ENCODE assay signal across 8 mouse cellular contexts in genomic region chr11:101248258-101248994, GRCm38 (mm10). TPM values are rescaled to one million over a fixed set of nuclear protein-coding genes. Genes with fewer than 3 reads are reported as not detected.
DNase-seq lines count a peak whose midpoint lies in the region; ATAC-seq lines count a peak whose summit lies in the region.

No protein-coding gene starts in this region.

- H3K9ac ChIP-seq in embryonic facial prominence, embryonic 13.5 days = no peak overlapping the region
- H3K9ac ChIP-seq in stomach, embryonic 14.5 days (replicated peaks; ENCODE audit: low read depth, low read length) = no peak overlapping the region

- peaks cover 23% of the 10 kb centered on the region for H3K27me3 ChIP-seq in embryonic facial prominence, embryonic 13.5 days
- no peaks in the 10 kb centered on the region for H3K27me3 ChIP-seq in stomach, embryonic 14.5 days (ENCODE audit: control insufficient read depth, insufficient read depth, low read length)

- H3K27ac ChIP-seq in embryonic facial prominence, embryonic 13.5 days = no peak overlapping the region
- H3K27ac ChIP-seq in stomach, embryonic 14.5 days (ENCODE audit: low read length) = no peak overlapping the region; the same call in 1 of the 2 replicates

- WGBS in embryonic facial prominence, embryonic 13.5 days = 31% methylated on average over 14 of the region's 14 CpGs
- WGBS in stomach, embryonic 14.5 days = 36% methylated on average over 14 of the region's 14 CpGs

- H3K4me2 ChIP-seq in embryonic facial prominence, embryonic 13.5 days = peak overlapping the region; percentile 97
- H3K4me2 ChIP-seq in stomach, embryonic 14.5 days (replicated peaks; ENCODE audit: low read depth, low read length) = peak overlapping the region; percentile 7; the same call in 1 of the 2 replicates

- H3K4me1 ChIP-seq in embryonic facial prominence, embryonic 13.5 days = peaks cover 39% of the 10 kb centered on the region
- peaks cover 15% of the 10 kb centered on the region; the same call in 1 of the 2 replicates for H3K4me1 ChIP-seq in stomach, embryonic 14.5 days (ENCODE audit: control insufficient read depth, insufficient read depth, low read length)

- no peak for ATAC-seq in embryonic facial prominence, embryonic 13.5 days (ENCODE audit: insufficient number of reproducible peaks, insufficient read depth, low FRiP score, low TSS enrichment, low read depth)
- ATAC-seq in stomach, embryonic 14.5 days (ENCODE audit: insufficient number of reproducible peaks, insufficient read depth, low FRiP score, low read depth) = no peak

- H3K4me3 ChIP-seq in embryonic facial prominence, embryonic 13.5 days = no peak overlapping the region
- no peak overlapping the region for H3K4me3 ChIP-seq in stomach, embryonic 14.5 days (ENCODE audit: low read depth, low read length)

- no peaks in the 10 kb centered on the region for H3K36me3 ChIP-seq in embryonic facial prominence, embryonic 13.5 days
- H3K36me3 ChIP-seq in stomach, embryonic 14.5 days (ENCODE audit: control insufficient read depth, insufficient read depth, low read length) = no peaks in the 10 kb centered on the region

- no peaks in the 10 kb centered on the region for H3K9me3 ChIP-seq in embryonic facial prominence, embryonic 13.5 days
- H3K9me3 ChIP-seq in stomach, embryonic 14.5 days (ENCODE audit: control insufficient read depth, low read depth, low read length) = no peaks in the 10 kb centered on the region

- peak; percentile 46 for DNase-seq in cerebellum, adult 11 months
- DNase-seq in cerebellum, adult 11-12 months = no peak
- DNase-seq in adipocyte (ENCODE audit: low spot score) = peak; percentile 69
- peak; percentile 75 for DNase-seq in heart, postnatal 4 days
- peak; percentile 78 for DNase-seq in layer of hippocampus, adult 9-10 months (ENCODE audit: low spot score)
- peak; percentile 80 for DNase-seq in lung, postnatal 25 days (ENCODE audit: low spot score)

RNA-seq across cellular contexts. Expression of gene Ramp2, which starts 2.6 kb away (rescaled TPM):
- 84.9 and 92.3 TPM in 2 replicates for polyA plus RNA-seq in embryonic facial prominence, embryonic 13.5 days (2015; fragmentation: Nextera tagmentation; extraction: Ambion mirVana)
- 100 to 1,000 TPM; 122 to 134 TPM for total RNA-seq in heart, postnatal 4 days (2021)
- polyA plus RNA-seq in stomach, embryonic 14.5 days (2014; fragmentation: Nextera tagmentation; extraction: Ambion mirVana) = 123 and 128 TPM in 2 replicates

RNA-seq across cellular contexts. Expression of gene Vps25, which starts 5.1 kb away (rescaled TPM):
- 106 and 118 TPM in 2 replicates for polyA plus RNA-seq in embryonic facial prominence, embryonic 13.5 days (2015; fragmentation: Nextera tagmentation; extraction: Ambion mirVana)
- total RNA-seq in heart, postnatal 4 days (2021) = 10 to 100 TPM; 87.6 to 88.7 TPM
- polyA plus RNA-seq in stomach, embryonic 14.5 days (2014; fragmentation: Nextera tagmentation; extraction: Ambion mirVana) = 153 and 154 TPM in 2 replicates

RNA-seq across cellular contexts. Expression of gene Wnk4, which starts 11.9 kb away (rescaled TPM):
- 9.8 and 10.9 TPM in 2 replicates for polyA plus RNA-seq in embryonic facial prominence, embryonic 13.5 days (2015; fragmentation: Nextera tagmentation; extraction: Ambion mirVana)
- 1 to 10 TPM; 4.5 to 7.2 TPM for total RNA-seq in heart, postnatal 4 days (2021)
- polyA plus RNA-seq in stomach, embryonic 14.5 days (2014; fragmentation: Nextera tagmentation; extraction: Ambion mirVana) = 21.9 and 26.8 TPM in 2 replicates

RNA-seq across cellular contexts. Expression of gene Ezh1, which starts 22.2 kb away (rescaled TPM):
- 16.9 and 19.8 TPM in 2 replicates for polyA plus RNA-seq in embryonic facial prominence, embryonic 13.5 days (2015; fragmentation: Nextera tagmentation; extraction: Ambion mirVana)
- 10 to 100 TPM; 14.7 to 15.0 TPM for total RNA-seq in heart, postnatal 4 days (2021)
- polyA plus RNA-seq in stomach, embryonic 14.5 days (2014; fragmentation: Nextera tagmentation; extraction: Ambion mirVana) = 17.7 and 19.1 TPM in 2 replicates

RNA-seq across cellular contexts. Expression of gene Cntd1, which starts 30.4 kb away (rescaled TPM):
- polyA plus RNA-seq in embryonic facial prominence, embryonic 13.5 days (2015; fragmentation: Nextera tagmentation; extraction: Ambion mirVana) = 1.7 and 2.3 TPM in 2 replicates
- total RNA-seq in heart, postnatal 4 days (2021) = under 1 TPM; 0.41 to 0.47 TPM
- polyA plus RNA-seq in stomach, embryonic 14.5 days (2014; fragmentation: Nextera tagmentation; extraction: Ambion mirVana) = 0.87 and 1.6 TPM in 2 replicates
